30 mouse cellular contexts compared by ENCODE assay signal in the genomic region with DNA sequence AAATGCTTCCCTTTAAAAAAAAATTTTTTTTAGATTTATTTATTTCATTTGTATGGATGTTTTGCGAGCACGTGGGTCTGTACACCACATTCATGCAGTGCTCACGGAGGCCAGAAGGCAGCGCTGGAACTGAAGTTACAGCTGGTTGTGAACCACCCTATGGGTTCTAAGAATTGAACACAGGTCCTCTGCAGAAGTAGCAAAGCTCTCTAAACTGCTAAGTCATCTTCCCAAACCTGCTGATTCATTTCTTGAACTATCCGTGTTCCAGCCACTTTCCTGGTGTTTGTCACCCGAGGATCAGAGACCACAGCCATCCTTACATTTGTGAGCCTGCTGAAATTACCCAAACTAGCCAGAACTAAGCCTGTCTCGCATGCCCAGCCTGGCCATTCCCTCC. TPM values are rescaled to one million over a fixed set of nuclear protein-coding genes. Genes with fewer than 3 reads are reported as not detected.
DNase-seq lines count a peak whose midpoint lies in the region; ATAC-seq and TF ChIP-seq lines count a peak whose summit lies in the region.
"Had no signal": no experiment of that assay in that cellular context is flagged by ENCODE, and none has a peak within 500 bp of the region (broad histone marks: within the 10 kb centered on the region; RNA-seq: fewer than 3 reads in every experiment).

No protein-coding gene starts in this region.

- H3K4me2 ChIP-seq in heart, embryonic 12.5 days: no peak overlapping the region
- no peak overlapping the region for H3K4me2 ChIP-seq in liver, embryonic 13.5 days
- no peak overlapping the region for H3K4me2 ChIP-seq in hindbrain, postnatal 0 days (ENCODE audit: low read depth, low read length)
- H3K4me2 ChIP-seq: forebrain, embryonic 15.5 days; heart, embryonic 11.5 days; hindbrain, embryonic 15.5 days had no signal

- DNase-seq in heart, adult 9 months (ENCODE audit: low spot score in 2 of 2): no peak
- peak; percentile 64 for DNase-seq in c-Kit-negative CD71-positive TER-119-positive erythroid progenitor cells, embryonic 14.5 days (ENCODE audit: low read depth, low spot score)
- peak; percentile 21 for DNase-seq in liver, embryonic 13.5 days
- DNase-seq in hindbrain, postnatal 0 days (ENCODE audit: low spot score): no peak
- DNase-seq in limb, embryonic 10.5 days (ENCODE audit: low spot score): no peak
- no peak for DNase-seq in hindbrain, embryonic 10.5 days (ENCODE audit: low spot score)
- DNase-seq: adrenal gland, postnatal 14 days; B cell, adult 2 months; cerebellum, adult 2 months; cerebellum, postnatal 10 days; gastrocnemius, postnatal 10 days; heart, adult 18-20 months had no signal

- peaks cover 8% of the 10 kb centered on the region; the same call in 1 of the 2 replicates for H3K9me3 ChIP-seq in heart, embryonic 12.5 days (replicated peaks)
- H3K9me3 ChIP-seq in liver, embryonic 13.5 days (replicated peaks): no peaks in the 10 kb centered on the region
- H3K9me3 ChIP-seq in hindbrain, postnatal 0 days (ENCODE audit: low read length): no peaks in the 10 kb centered on the region
- H3K9me3 ChIP-seq in limb, embryonic 10.5 days (replicated peaks): no peaks in the 10 kb centered on the region
- H3K9me3 ChIP-seq in hindbrain, embryonic 10.5 days: peaks cover 9% of the 10 kb centered on the region; the same call in 1 of the 2 replicates
- H3K9me3 ChIP-seq: forebrain, embryonic 15.5 days; hindbrain, embryonic 15.5 days had no signal

- H3K27me3 ChIP-seq in heart, embryonic 12.5 days (replicated peaks): peaks cover 3% of the 10 kb centered on the region; the same call in 1 of the 2 replicates
- peaks cover 7% of the 10 kb centered on the region; the same call in 1 of the 2 replicates for H3K27me3 ChIP-seq in liver, embryonic 13.5 days
- no peaks in the 10 kb centered on the region for H3K27me3 ChIP-seq in hindbrain, postnatal 0 days (ENCODE audit: insufficient read depth, low read length)
- no peaks in the 10 kb centered on the region for H3K27me3 ChIP-seq in limb, embryonic 10.5 days (ENCODE audit: low read depth, poor library complexity, severe bottlenecking)
- no peaks in the 10 kb centered on the region for H3K27me3 ChIP-seq in hindbrain, embryonic 10.5 days (ENCODE audit: insufficient read depth, poor library complexity, severe bottlenecking)
- H3K27me3 ChIP-seq: forebrain, embryonic 15.5 days; hindbrain, embryonic 15.5 days; Patski had no signal

- H3K27ac ChIP-seq in heart, embryonic 12.5 days (ENCODE audit: poor library complexity, severe bottlenecking): no peak overlapping the region
- peak overlapping the region; percentile 85 for H3K27ac ChIP-seq in liver, embryonic 13.5 days
- H3K27ac ChIP-seq in hindbrain, postnatal 0 days: no peak overlapping the region
- H3K27ac ChIP-seq in limb, embryonic 10.5 days: no peak overlapping the region
- no peak overlapping the region for H3K27ac ChIP-seq in hindbrain, embryonic 10.5 days
- H3K27ac ChIP-seq: embryonic facial prominence, embryonic 10.5 days; forebrain, embryonic 15.5 days; hindbrain, embryonic 15.5 days had no signal

- peak; percentile 62 for ATAC-seq in heart, embryonic 12.5 days (ENCODE audit: insufficient number of reproducible peaks, low FRiP score)
- peak; percentile 39 for ATAC-seq in liver, embryonic 13.5 days (ENCODE audit: low read depth)
- ATAC-seq in hindbrain, postnatal 0 days: no peak
- ATAC-seq: activated CD4-positive, CD25-positive, alpha-beta regulatory T cell, adult 4 months; CD4-positive, CD25-positive, alpha-beta regulatory T cell, adult 4 months; forebrain, embryonic 15.5 days; inflammation-experienced regulatory T-cells, adult 6 months; Patski had no signal

- no peak overlapping the region for H3K9ac ChIP-seq in heart, embryonic 12.5 days
- 0 out of 2 replicates have a peak overlapping the region, but pooled peaks have one; percentile 6 for H3K9ac ChIP-seq in liver, embryonic 13.5 days
- no peak overlapping the region for H3K9ac ChIP-seq in hindbrain, postnatal 0 days (replicated peaks; ENCODE audit: low read length)
- H3K9ac ChIP-seq: forebrain, embryonic 15.5 days; hindbrain, embryonic 15.5 days had no signal

- no peak overlapping the region for H3K4me3 ChIP-seq in heart, embryonic 12.5 days
- no peak overlapping the region for H3K4me3 ChIP-seq in liver, embryonic 13.5 days (replicated peaks)
- H3K4me3 ChIP-seq in hindbrain, postnatal 0 days (ENCODE audit: low read length): no peak overlapping the region
- no peak overlapping the region for H3K4me3 ChIP-seq in limb, embryonic 10.5 days
- H3K4me3 ChIP-seq in hindbrain, embryonic 10.5 days: no peak overlapping the region
- H3K4me3 ChIP-seq: embryonic facial prominence, embryonic 10.5 days; erythroblast, embryonic 14.5 days; forebrain, embryonic 15.5 days; hindbrain, embryonic 15.5 days had no signal

- TF ChIP-seq CTCF in hindbrain, postnatal 0 days (IDR thresholded peaks at IDR 0.05; ENCODE audit: low read depth): no peak

- no peaks in the 10 kb centered on the region for H3K36me3 ChIP-seq in heart, embryonic 12.5 days
- no peaks in the 10 kb centered on the region for H3K36me3 ChIP-seq in liver, embryonic 13.5 days
- H3K36me3 ChIP-seq in hindbrain, postnatal 0 days (ENCODE audit: insufficient read depth, low read length): no peaks in the 10 kb centered on the region
- no peaks in the 10 kb centered on the region for H3K36me3 ChIP-seq in limb, embryonic 10.5 days
- H3K36me3 ChIP-seq in hindbrain, embryonic 10.5 days: no peaks in the 10 kb centered on the region
- H3K36me3 ChIP-seq: embryonic facial prominence, embryonic 10.5 days; forebrain, embryonic 15.5 days; G1E; hindbrain, embryonic 15.5 days had no signal

- H3K4me1 ChIP-seq in heart, embryonic 12.5 days (replicated peaks): no peaks in the 10 kb centered on the region
- peaks cover 39% of the 10 kb centered on the region for H3K4me1 ChIP-seq in liver, embryonic 13.5 days (replicated peaks)
- H3K4me1 ChIP-seq in hindbrain, postnatal 0 days (ENCODE audit: insufficient read depth, low read length): no peaks in the 10 kb centered on the region
- 0 out of 2 replicates have a peak, but pooled peaks cover 2% of the 10 kb centered on the region for H3K4me1 ChIP-seq in limb, embryonic 10.5 days
- no peaks in the 10 kb centered on the region; the same call in 1 of the 2 replicates for H3K4me1 ChIP-seq in hindbrain, embryonic 10.5 days (replicated peaks)
- H3K4me1 ChIP-seq: embryonic facial prominence, embryonic 10.5 days; forebrain, embryonic 15.5 days; hindbrain, embryonic 15.5 days had no signal

- WGBS in heart, embryonic 12.5 days: 72% methylated on average over 7 of the region's 7 CpGs
- 54% methylated on average over 7 of the region's 7 CpGs for WGBS in liver, embryonic 13.5 days (ENCODE audit: insufficient replicate concordance)
- WGBS in hindbrain, postnatal 0 days: 74% methylated on average over 7 of the region's 7 CpGs
- WGBS in limb, embryonic 10.5 days: 80% methylated on average over 7 of the region's 7 CpGs
- 78% methylated on average over 7 of the region's 7 CpGs for WGBS in hindbrain, embryonic 10.5 days

RNA-seq across cellular contexts. Expression of gene Gm853, which starts 9.8 kb away (rescaled TPM):
- polyA plus RNA-seq in heart, embryonic 12.5 days (2016; fragmentation: Nextera tagmentation; extraction: Ambion mirVana): not detected in 2 replicates
- not detected in 2 replicates for polyA plus RNA-seq in liver, embryonic 13.5 days (2015; fragmentation: Nextera tagmentation; extraction: Ambion mirVana)
- 0.68 and 2.0 TPM in 2 replicates for total RNA-seq in hindbrain, postnatal 0 days (2014; rRNA removed)
- polyA plus RNA-seq in hindbrain, postnatal 0 days (2015; fragmentation: Nextera tagmentation; extraction: Ambion mirVana): 1.3 and 1.8 TPM in 2 replicates
- not detected in 2 replicates for polyA plus RNA-seq in limb, embryonic 10.5 days (2016; fragmentation: Nextera tagmentation; extraction: Ambion mirVana)
- polyA plus RNA-seq in hindbrain, embryonic 10.5 days (2016; fragmentation: Nextera tagmentation; extraction: Ambion mirVana): 0.84 TPM in 1 of 2 replicates, not detected in the other
- total RNA-seq: adrenal gland, adult 18-20 months; adrenal gland, postnatal 14 days; gastrocnemius, postnatal 10 days; gastrocnemius, postnatal 4 days; heart, adult 18-20 months; heart, postnatal 25 days had no signal
- polyA plus RNA-seq: activated CD4-positive, CD25-positive, alpha-beta regulatory T cell, adult 4 months; CD4-positive, CD25-positive, alpha-beta regulatory T cell, adult 4 months; embryonic facial prominence, embryonic 10.5 days; embryonic facial prominence, embryonic 14.5 days; erythroblast, embryonic 14.5 days; forebrain, embryonic 11.5 days; frontal cortex, adult 2 months; G1E; heart, embryonic 11.5 days; heart, embryonic 16.5 days; inflammation-experienced regulatory T-cells, adult 6 months had no signal

RNA-seq across cellular contexts. Expression of gene Tinagl1, which starts 37.5 kb away (rescaled TPM):
- polyA plus RNA-seq in heart, embryonic 12.5 days (2016; fragmentation: Nextera tagmentation; extraction: Ambion mirVana): 46.6 and 49.8 TPM in 2 replicates
- polyA plus RNA-seq in liver, embryonic 13.5 days (2015; fragmentation: Nextera tagmentation; extraction: Ambion mirVana): 32.9 and 34.6 TPM in 2 replicates
- total RNA-seq in hindbrain, postnatal 0 days (2014; rRNA removed): 15.1 and 15.5 TPM in 2 replicates
- 7.2 and 7.6 TPM in 2 replicates for polyA plus RNA-seq in hindbrain, postnatal 0 days (2015; fragmentation: Nextera tagmentation; extraction: Ambion mirVana)
- 8.0 and 8.1 TPM in 2 replicates for polyA plus RNA-seq in limb, embryonic 10.5 days (2016; fragmentation: Nextera tagmentation; extraction: Ambion mirVana)
- 11.6 and 15.1 TPM in 2 replicates for polyA plus RNA-seq in hindbrain, embryonic 10.5 days (2016; fragmentation: Nextera tagmentation; extraction: Ambion mirVana)
- polyA plus RNA-seq: activated CD4-positive, CD25-positive, alpha-beta regulatory T cell, adult 4 months; CD4-positive, CD25-positive, alpha-beta regulatory T cell, adult 4 months; inflammation-experienced regulatory T-cells, adult 6 months had no signal

Comparison
In these comparisons a context has a peak if more than half of its experiments do, and no peak if none do; other contexts are left out.
1. DNase-seq: peak in c-Kit-negative CD71-positive TER-119-positive erythroid progenitor cells, embryonic 14.5 days (single experiment) and liver, embryonic 13.5 days (single experiment); none in heart, adult 9 months (0 of 2), hindbrain, postnatal 0 days (single experiment), limb, embryonic 10.5 days (single experiment) and hindbrain, embryonic 10.5 days (single experiment).